Mouse (Mus musculus): ENCODE measurements at regions not wholly inside any gene's neighbourhood (a gene's known extent, or its start where the extent isn't known, plus 50 kb on each side); places are given as distances from the start of the nearest gene placed in this dataset.

DNA sequence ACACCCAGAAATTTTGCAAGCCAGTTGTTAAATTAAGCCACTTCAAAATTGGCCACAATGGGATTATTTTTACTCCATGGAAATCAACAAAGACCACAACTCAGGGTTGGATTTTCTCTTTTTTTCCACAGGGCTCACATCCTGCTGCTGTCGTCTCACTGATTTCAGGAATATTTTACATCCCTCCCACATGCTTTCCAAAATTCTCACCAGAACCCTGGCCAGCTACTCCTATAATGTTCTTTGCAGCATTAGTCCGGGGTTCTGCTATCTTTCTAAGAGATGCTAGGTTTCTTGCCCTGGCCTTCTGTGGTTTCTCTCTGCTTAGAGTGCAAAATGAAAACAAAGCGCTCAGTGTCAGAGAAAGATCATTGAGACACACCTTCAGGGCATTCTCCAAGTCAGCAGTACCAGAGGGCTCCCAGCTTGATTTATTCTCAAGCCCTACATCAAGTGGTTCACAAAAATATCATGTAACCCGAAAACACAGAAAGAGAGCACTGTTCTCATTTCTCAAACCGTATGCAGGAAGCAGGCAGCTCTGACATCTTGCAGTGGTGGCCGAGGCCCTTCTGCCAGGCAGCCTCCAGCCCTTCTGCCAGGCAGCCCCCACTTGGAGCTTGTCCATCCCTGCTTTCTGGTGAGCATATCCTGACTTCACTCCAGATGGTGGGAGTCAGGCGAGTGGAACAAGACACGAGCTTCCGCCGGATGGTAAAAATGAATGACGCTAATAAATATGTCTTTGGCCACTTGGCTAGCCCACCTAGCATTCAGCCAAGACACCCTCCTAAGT, 158.1 kb upstream of the Cdyl start:
- no peaks in the 10 kb centered on the region for H3K27me3 ChIP-seq
- H3K36me3 ChIP-seq = no peaks in the 10 kb centered on the region
- no peak overlapping the region for H3K4me3 ChIP-seq
- H3K4me1 ChIP-seq = peaks cover 31% of the 10 kb centered on the region
- 15% methylated on average over 11 of the region's 11 CpGs for WGBS
- peak overlapping the region; percentile 65 for H3K27ac ChIP-seq
- 0 out of 2 replicates have a peak overlapping the region, but pooled peaks have one; percentile 14 for H3K4me2 ChIP-seq
- H3K9me3 ChIP-seq = no peaks in the 10 kb centered on the region
- no peak for ATAC-seq (ENCODE audit: insufficient number of reproducible peaks, low FRiP score, low TSS enrichment, low read depth)
- H3K9ac ChIP-seq = no peak overlapping the region

DNA sequence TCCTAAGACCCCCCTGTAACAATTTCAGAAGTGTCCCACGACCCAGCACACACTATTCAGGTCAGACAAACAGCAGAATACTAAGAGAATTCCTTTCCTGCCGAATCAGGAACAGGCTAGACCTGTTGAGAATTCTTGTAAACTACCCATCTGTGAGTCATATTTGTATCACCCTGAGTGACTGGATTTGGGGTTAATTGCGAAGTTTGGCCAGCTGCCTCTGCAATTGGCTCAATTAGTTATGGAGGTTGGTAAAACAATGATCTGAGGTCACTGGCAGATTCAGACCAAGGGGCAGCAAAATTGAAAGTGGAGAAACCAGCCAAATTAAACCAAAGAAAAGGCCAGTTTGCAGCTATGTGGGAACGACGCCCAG, 157.5 kb upstream of the Cdyl start:
- H3K4me1 ChIP-seq = peaks cover 31% of the 10 kb centered on the region
- H3K9me3 ChIP-seq = no peaks in the 10 kb centered on the region
- H3K9ac ChIP-seq = no peak overlapping the region
- 21% methylated on average over 5 of the region's 5 CpGs for WGBS
- no peaks in the 10 kb centered on the region for H3K36me3 ChIP-seq
- no peaks in the 10 kb centered on the region for H3K27me3 ChIP-seq
- 0 out of 2 replicates have a peak overlapping the region, but pooled peaks have one; percentile 14 for H3K4me2 ChIP-seq
- ATAC-seq (ENCODE audit: insufficient number of reproducible peaks, low FRiP score, low TSS enrichment, low read depth) = no peak
- H3K4me3 ChIP-seq = no peak overlapping the region
- H3K27ac ChIP-seq = peak overlapping the region; percentile 65

DNA sequence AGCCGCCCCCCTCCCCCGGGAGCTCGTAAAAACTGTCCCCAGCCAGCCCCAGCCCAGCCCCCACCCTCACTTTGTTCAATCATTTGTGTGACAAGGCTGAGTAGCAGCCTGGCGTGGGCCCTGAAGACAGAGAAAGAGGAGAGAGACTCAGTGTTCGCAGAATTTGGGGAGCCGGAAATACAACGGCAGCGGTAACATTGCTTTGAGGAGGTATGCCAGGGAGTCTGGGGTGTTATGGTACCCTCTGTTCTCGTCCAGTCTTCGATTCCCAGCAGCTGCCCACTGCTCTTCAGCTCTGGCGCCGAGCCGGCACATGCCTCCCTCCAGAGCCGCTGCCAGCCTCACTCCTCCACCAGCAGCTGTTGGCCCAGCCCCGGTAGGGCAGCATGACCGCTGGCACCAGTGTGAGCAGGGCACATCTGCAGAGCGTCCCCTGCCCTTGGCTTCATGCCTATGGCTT, 156.2 kb upstream of the Cdyl start:
- 36% methylated on average over 17 of the region's 17 CpGs for WGBS
- no peak overlapping the region for H3K4me3 ChIP-seq
- H3K4me1 ChIP-seq = peaks cover 31% of the 10 kb centered on the region
- H3K27ac ChIP-seq = no peak overlapping the region; the same call in 1 of the 2 replicates
- H3K9me3 ChIP-seq = no peaks in the 10 kb centered on the region
- peak; percentile 73; the same call in 1 of the 2 replicates for ATAC-seq (ENCODE audit: insufficient number of reproducible peaks, low FRiP score, low TSS enrichment, low read depth)
- no peaks in the 10 kb centered on the region for H3K36me3 ChIP-seq
- no peaks in the 10 kb centered on the region for H3K27me3 ChIP-seq
- no peak overlapping the region for H3K9ac ChIP-seq
- peak overlapping the region; percentile 24 for H3K4me2 ChIP-seq

GRCm38 (mm10) chr13:35507195-35507594, 152.4 kb upstream of the Cdyl start:
- Histone ChIP-seq H3K9me3 (no peaks in the 10 kb centered on the region), H3K4me2 (no peak overlapping the region), H3K4me1 (peaks cover 15% of the 10 kb centered on the region), H3K4me3 (no peak overlapping the region), H3K27me3 (no peaks in the 10 kb centered on the region), H3K27ac (no peak overlapping the region), H3K36me3 (no peaks in the 10 kb centered on the region), H3K9ac (no peak overlapping the region)
- WGBS = 78% methylated on average over 1 of the region's 1 CpGs
- ATAC-seq (ENCODE audit: insufficient number of reproducible peaks, low FRiP score, low TSS enrichment, low read depth) = no peak

GRCm38 (mm10) chr13:35512029-35512507, 147.6 kb upstream of the Cdyl start:
- WGBS = 58% methylated on average over 8 of the region's 8 CpGs
- Histone ChIP-seq H3K27me3 (no peaks in the 10 kb centered on the region), H3K9ac (no peak overlapping the region), H3K4me1 (no peaks in the 10 kb centered on the region), H3K4me2 (no peak overlapping the region), H3K27ac (no peak overlapping the region), H3K9me3 (no peaks in the 10 kb centered on the region), H3K4me3 (no peak overlapping the region), H3K36me3 (no peaks in the 10 kb centered on the region)
- no peak for ATAC-seq (ENCODE audit: insufficient number of reproducible peaks, low FRiP score, low TSS enrichment, low read depth)

GRCm38 (mm10) chr13:35513120-35513519, 146.5 kb upstream of the Cdyl start:
- H3K27me3 ChIP-seq = no peaks in the 10 kb centered on the region
- H3K4me3 ChIP-seq = no peak overlapping the region
- H3K4me2 ChIP-seq = no peak overlapping the region
- H3K4me1 ChIP-seq = no peaks in the 10 kb centered on the region
- no peak overlapping the region for H3K9ac ChIP-seq
- no peaks in the 10 kb centered on the region for H3K9me3 ChIP-seq
- H3K27ac ChIP-seq = no peak overlapping the region
- H3K36me3 ChIP-seq = no peaks in the 10 kb centered on the region
- 79% methylated on average over 8 of the region's 8 CpGs for WGBS
- ATAC-seq (ENCODE audit: insufficient number of reproducible peaks, low FRiP score, low TSS enrichment, low read depth) = no peak

DNA sequence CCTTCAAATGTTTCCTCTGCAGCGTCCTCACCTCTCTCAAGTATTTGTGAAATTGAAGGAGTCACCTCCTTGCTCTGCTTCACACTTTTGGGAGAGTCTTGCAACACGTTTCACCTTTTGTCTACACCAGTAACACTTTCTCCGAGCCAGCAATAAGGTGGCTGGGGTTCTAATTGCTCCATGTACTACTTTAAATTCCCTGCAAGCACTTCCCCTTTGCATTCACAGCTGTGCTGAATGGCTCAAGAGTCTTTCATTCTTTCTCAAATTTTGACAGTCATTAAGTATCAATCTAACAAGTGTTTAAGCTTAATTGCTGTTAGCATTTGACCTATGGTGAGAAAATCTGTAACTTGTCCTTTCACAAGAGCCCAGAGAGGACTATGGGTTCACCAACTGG, 144.3 kb upstream of the Cdyl start:
- no peaks in the 10 kb centered on the region for H3K4me1 ChIP-seq
- WGBS = 52% methylated on average over 3 of the region's 3 CpGs
- no peak for ATAC-seq (ENCODE audit: insufficient number of reproducible peaks, low FRiP score, low TSS enrichment, low read depth)

GRCm38 (mm10) chr13:35517692-35518091, 141.9 kb upstream of the Cdyl start:
- Histone ChIP-seq H3K4me3 (no peak overlapping the region), H3K9ac (no peak overlapping the region), H3K4me2 (no peak overlapping the region), H3K36me3 (no peaks in the 10 kb centered on the region), H3K9me3 (no peaks in the 10 kb centered on the region), H3K4me1 (no peaks in the 10 kb centered on the region), H3K27me3 (no peaks in the 10 kb centered on the region), H3K27ac (no peak overlapping the region)
- ATAC-seq (ENCODE audit: insufficient number of reproducible peaks, low FRiP score, low TSS enrichment, low read depth) = no peak
- WGBS = 84% methylated on average over 3 of the region's 3 CpGs

More for the DNA sequence above, 144.3 kb upstream of the Cdyl start:
- no peaks in the 10 kb centered on the region for H3K27me3 ChIP-seq
- no peak overlapping the region for H3K27ac ChIP-seq
- no peak overlapping the region for H3K4me2 ChIP-seq
- no peak overlapping the region for H3K9ac ChIP-seq
- H3K36me3 ChIP-seq = no peaks in the 10 kb centered on the region
- no peak overlapping the region for H3K4me3 ChIP-seq
- H3K9me3 ChIP-seq = no peaks in the 10 kb centered on the region

DNA sequence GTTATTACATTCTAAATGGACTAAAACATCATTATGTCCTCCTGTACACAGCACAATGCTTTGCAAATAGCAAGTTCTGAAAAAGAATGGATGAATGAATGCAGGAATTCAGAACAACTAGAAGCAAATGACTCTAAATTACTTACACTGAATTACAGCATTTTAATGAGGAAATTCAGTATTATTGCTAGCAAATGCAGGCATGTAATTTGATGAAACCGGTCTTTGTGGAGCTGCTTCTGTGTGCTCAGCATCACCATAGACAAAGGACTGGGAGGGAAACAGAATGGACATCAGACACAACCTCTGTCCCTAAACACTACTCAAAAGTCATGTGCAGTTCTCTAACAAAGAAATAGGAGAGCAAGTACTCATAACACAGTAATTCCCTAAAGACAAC, 137.4 kb upstream of the Cdyl start:
- H3K9ac ChIP-seq = no peak overlapping the region
- no peaks in the 10 kb centered on the region for H3K27me3 ChIP-seq
- no peaks in the 10 kb centered on the region for H3K36me3 ChIP-seq
- H3K27ac ChIP-seq = no peak overlapping the region
- H3K4me1 ChIP-seq = no peaks in the 10 kb centered on the region
- ATAC-seq (ENCODE audit: insufficient number of reproducible peaks, low FRiP score, low TSS enrichment, low read depth) = no peak
- no peak overlapping the region for H3K4me3 ChIP-seq
- 73% methylated on average over 1 of the region's 1 CpGs for WGBS
- H3K4me2 ChIP-seq = no peak overlapping the region
- H3K9me3 ChIP-seq = no peaks in the 10 kb centered on the region

- no peak overlapping the region for H3K4me3 ChIP-seq
- H3K4me2 ChIP-seq = no peak overlapping the region
- H3K4me1 ChIP-seq = no peaks in the 10 kb centered on the region
- no peaks in the 10 kb centered on the region for H3K36me3 ChIP-seq
- 82% methylated on average over 3 of the region's 3 CpGs for WGBS
- H3K27ac ChIP-seq = no peak overlapping the region
- H3K9me3 ChIP-seq = no peaks in the 10 kb centered on the region
- no peaks in the 10 kb centered on the region for H3K27me3 ChIP-seq
- H3K9ac ChIP-seq = no peak overlapping the region
- no peak for ATAC-seq (ENCODE audit: insufficient number of reproducible peaks, low FRiP score, low TSS enrichment, low read depth)
Observed at GRCm38 (mm10) chr13:35529577-35529976, 130.1 kb upstream of the Cdyl start.

- ATAC-seq (ENCODE audit: insufficient number of reproducible peaks, low FRiP score, low TSS enrichment, low read depth) = no peak
- Histone ChIP-seq H3K27me3 (no peaks in the 10 kb centered on the region), H3K9ac (no peak overlapping the region), H3K36me3 (no peaks in the 10 kb centered on the region), H3K9me3 (no peaks in the 10 kb centered on the region), H3K4me1 (peaks cover 15% of the 10 kb centered on the region), H3K4me3 (no peak overlapping the region), H3K4me2 (no peak overlapping the region), H3K27ac (no peak overlapping the region)
- 61% methylated on average over 7 of the region's 7 CpGs for WGBS
Observed at GRCm38 (mm10) chr13:35537106-35537505, 122.5 kb upstream of the Cdyl start.

DNA sequence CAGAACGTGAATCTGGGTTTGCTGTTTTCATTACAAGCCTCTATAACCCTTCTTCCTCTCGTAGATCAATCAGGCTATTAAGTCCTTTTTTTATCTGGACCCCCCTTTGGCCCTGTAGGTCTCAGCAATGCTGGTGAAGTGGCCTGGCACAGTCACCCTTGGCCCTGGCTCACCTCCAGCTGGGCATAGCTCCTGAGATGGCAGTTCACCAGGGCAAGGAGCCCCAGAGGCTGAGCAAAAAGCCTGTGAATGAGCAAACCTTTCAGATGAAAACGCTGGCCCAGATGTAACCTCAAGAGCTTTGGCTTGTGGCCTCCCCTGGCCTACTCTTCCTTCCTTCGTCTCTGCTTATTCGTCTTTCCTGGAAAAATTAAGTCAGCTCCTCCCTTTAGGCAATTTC, 121.7 kb upstream of the Cdyl start:
- no peak overlapping the region for H3K27ac ChIP-seq
- H3K4me2 ChIP-seq = no peak overlapping the region
- no peak overlapping the region for H3K9ac ChIP-seq
- no peaks in the 10 kb centered on the region for H3K36me3 ChIP-seq
- H3K9me3 ChIP-seq = no peaks in the 10 kb centered on the region
- no peak for ATAC-seq (ENCODE audit: insufficient number of reproducible peaks, low FRiP score, low TSS enrichment, low read depth)
- 55% methylated on average over 5 of the region's 5 CpGs for WGBS
- H3K27me3 ChIP-seq = no peaks in the 10 kb centered on the region
- H3K4me3 ChIP-seq = no peak overlapping the region
- peaks cover 15% of the 10 kb centered on the region for H3K4me1 ChIP-seq

Data from limb, embryonic 15.5 days (tissue).